Mouse (Mus musculus) kidney, adult 9 months (tissue): Measurements from ENCODE around the gene Ralgds.

Experiments used
- DNase-seq: peaks from one replicate; pipeline ENCODE4 v3.0.0; 2022

Ralgds gene

GRCm38 (mm10) chr2:28569903-28570302, 57.0 kb downstream of the Ralgds start:
- DNase-seq, result no peak

GRCm38 (mm10) chr2:28575341-28575740, 62.4 kb downstream of the Ralgds start:
- DNase-seq, result no peak

- DNase-seq, result no peak
Observed at GRCm38 (mm10) chr2:28576815-28577214, 63.9 kb downstream of the Ralgds start.

GRCm38 (mm10) chr2:28578003-28578402, 65.1 kb downstream of the Ralgds start:
- peak; percentile 19 for DNase-seq

GRCm38 (mm10) chr2:28582647-28583353, 69.9 kb downstream of the Ralgds start:
- DNase-seq, result peak; percentile 92

GRCm38 (mm10) chr2:28583651-28584050, 70.7 kb downstream of the Ralgds start, which contains the start of gene Gtf3c5:
TSS of gene Gtf3c5 (minus strand) at chr2:28583751.
- DNase-seq, result peak; percentile 10

- peak; percentile 89 for DNase-seq
Observed at GRCm38 (mm10) chr2:28585043-28585571, 72.2 kb downstream of the Ralgds start.

GRCm38 (mm10) chr2:28585730-28586129, 72.8 kb downstream of the Ralgds start:
- no peak for DNase-seq

- no peak for DNase-seq
Observed at GRCm38 (mm10) chr2:28588574-28588973, 75.6 kb downstream of the Ralgds start.

GRCm38 (mm10) chr2:28591479-28591878, 78.6 kb downstream of the Ralgds start:
- DNase-seq, result no peak

- DNase-seq, result peak; percentile 68
Observed at GRCm38 (mm10) chr2:28592809-28593208, 79.9 kb downstream of the Ralgds start.

- DNase-seq, result no peak
Observed at GRCm38 (mm10) chr2:28596021-28596420, 83.1 kb downstream of the Ralgds start.

GRCm38 (mm10) chr2:28596998-28597397, 84.1 kb downstream of the Ralgds start:
- no peak for DNase-seq

GRCm38 (mm10) chr2:28597733-28598547, 85.0 kb downstream of the Ralgds start:
- no peak for DNase-seq

- DNase-seq, result no peak
Observed at GRCm38 (mm10) chr2:28598692-28599568, 86.0 kb downstream of the Ralgds start.

GRCm38 (mm10) chr2:28599569-28599900, 86.6 kb downstream of the Ralgds start:
- no peak for DNase-seq

GRCm38 (mm10) chr2:28601720-28602590, 89.0 kb downstream of the Ralgds start:
- DNase-seq, result no peak
